Mouse (Mus musculus) E14TG2a.4 (cell line): Measurements from ENCODE around the gene Dennd4b.

Experiments
- CTCF ChIP-seq: conservative IDR thresholded peaks from 2 replicates; pipeline ENCODE4 v1.5.1; 2014; ENCODE audit warnings: low read length
- NANOG ChIP-seq: IDR thresholded peaks from 2 replicates; pipeline ENCODE4 v1.6.1; 2014; ENCODE audit warnings: borderline replicate concordance, low read length, mixed read lengths
- POU5F1 ChIP-seq: IDR thresholded peaks from 2 replicates; pipeline ENCODE4 v1.6.1; 2014; ENCODE audit warnings: low read length, borderline replicate concordance

DNA sequence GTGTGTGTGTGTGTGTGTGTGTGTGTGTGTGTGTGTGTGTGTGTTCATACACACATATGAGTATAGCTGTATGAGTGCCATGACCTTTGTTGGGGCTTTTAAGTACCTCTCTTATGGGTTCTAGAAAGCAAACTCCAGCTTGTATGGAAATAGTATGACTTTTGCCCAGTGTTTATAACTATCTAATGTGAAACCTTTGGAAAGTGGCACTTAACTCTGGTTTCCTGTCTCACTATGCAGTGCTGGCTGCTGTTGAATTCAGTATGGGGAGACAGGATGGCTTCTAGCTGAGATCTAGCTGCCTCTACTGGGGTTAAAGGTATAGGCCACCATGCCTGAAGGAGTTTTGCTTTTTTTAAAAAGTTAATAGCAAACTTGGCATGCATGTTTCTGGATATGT, 44.6 kb downstream of the Dennd4b start:
- TF ChIP-seq CTCF: no peak
- no peak for TF ChIP-seq POU5F1
- TF ChIP-seq NANOG: no peak
